Mouse (Mus musculus): Measurements from ENCODE around the gene Lmod2. TPM values are rescaled to one million over a fixed set of nuclear protein-coding genes. Genes with fewer than 3 reads are reported as not detected.
A peak's percentile ranks its signal among the peaks of the same experiment; 100 is the strongest.

Gene Lmod2
- polyA plus RNA-seq, 1 experiment from 2014 or later = 0.34 TPM

DNA sequence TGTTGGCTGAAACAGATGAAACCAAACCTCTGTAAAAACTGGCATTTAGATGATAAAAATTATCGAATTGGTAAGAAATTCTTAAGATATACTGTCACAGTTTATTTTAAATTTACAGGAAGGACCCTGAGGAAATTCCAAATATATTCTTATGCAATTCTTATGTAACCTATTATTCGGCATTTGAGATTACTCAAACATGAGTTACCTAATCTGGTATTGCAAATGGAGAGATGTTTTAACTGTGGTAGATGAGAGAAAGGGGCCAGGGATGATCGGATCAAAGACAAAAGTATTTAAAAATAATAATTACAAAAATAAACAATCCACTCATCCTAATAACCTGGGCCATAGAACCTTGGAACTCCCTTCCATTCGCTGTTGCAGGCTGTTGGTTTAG lies 12.8 kb downstream of the Lmod2 start:
- H3K4me1 ChIP-seq (ENCODE audit: control insufficient read depth, insufficient read depth, low read length) = no peaks in the 10 kb centered on the region
- H3K27ac ChIP-seq (replicated peaks; ENCODE audit: low read depth, low read length) = no peak overlapping the region
- H3K27me3 ChIP-seq (ENCODE audit: control insufficient read depth, insufficient read depth, low read length) = no peaks in the 10 kb centered on the region
- 89% methylated on average over 4 of the region's 4 CpGs for WGBS
- no peak overlapping the region for H3K9ac ChIP-seq (replicated peaks; ENCODE audit: low read length)
- DNase-seq (ENCODE audit: low spot score) = no peak
- no peak overlapping the region for H3K4me3 ChIP-seq (ENCODE audit: low read depth, low read length)
- no peak for ATAC-seq (replicated peaks; ENCODE audit: insufficient number of reproducible peaks, low FRiP score, low TSS enrichment, low read depth)
- H3K9me3 ChIP-seq (replicated peaks; ENCODE audit: control insufficient read depth, low read length) = no peaks in the 10 kb centered on the region
- H3K36me3 ChIP-seq (replicated peaks; ENCODE audit: control insufficient read depth, insufficient read depth, low read depth, low read length) = no peaks in the 10 kb centered on the region; the same call in 1 of the 2 replicates
- no peak overlapping the region for H3K4me2 ChIP-seq (ENCODE audit: low read depth, low read length)

DNA sequence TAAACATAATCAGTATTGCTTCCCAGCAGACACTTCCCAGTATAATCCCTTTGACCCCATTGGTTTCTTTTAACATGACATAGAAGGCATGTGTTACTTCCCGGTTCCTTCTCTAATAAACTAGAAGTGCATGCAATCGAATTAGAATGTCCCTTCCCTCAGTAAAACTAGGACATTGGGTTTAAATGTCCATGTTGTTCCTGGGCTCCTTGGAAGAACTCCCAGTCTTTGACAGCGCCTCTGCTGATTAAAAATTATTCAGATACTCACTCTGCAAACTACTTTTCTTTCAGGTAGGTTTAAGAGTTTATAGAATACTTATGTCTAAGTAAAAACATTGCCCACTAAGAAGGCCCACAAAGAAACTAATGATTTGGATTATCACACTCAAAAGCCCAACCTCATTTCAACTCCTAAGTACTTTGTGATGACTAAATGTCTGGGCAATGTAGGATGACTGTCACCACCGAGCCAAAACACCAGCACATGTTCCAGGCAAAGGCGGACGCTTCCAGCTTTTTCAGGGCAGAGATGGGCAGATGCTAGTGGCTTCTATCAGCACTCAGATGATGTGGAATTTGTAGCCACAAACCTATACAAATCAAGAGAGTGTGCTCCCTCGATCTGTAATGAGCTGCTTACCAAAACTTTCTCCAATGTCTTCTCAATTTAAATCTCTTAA lies 14.7 kb downstream of the Lmod2 start:
- Histone ChIP-seq H3K27me3 (ENCODE audit: control insufficient read depth, insufficient read depth, low read length) (no peaks in the 10 kb centered on the region), H3K9me3 (replicated peaks; ENCODE audit: control insufficient read depth, low read length) (no peaks in the 10 kb centered on the region), H3K9ac (replicated peaks; ENCODE audit: low read length) (no peak overlapping the region), H3K27ac (replicated peaks; ENCODE audit: low read depth, low read length) (no peak overlapping the region), H3K4me2 (ENCODE audit: low read depth, low read length) (no peak overlapping the region), H3K4me1 (ENCODE audit: control insufficient read depth, insufficient read depth, low read length) (no peaks in the 10 kb centered on the region), H3K4me3 (ENCODE audit: low read depth, low read length) (no peak overlapping the region), H3K36me3 (replicated peaks; ENCODE audit: control insufficient read depth, insufficient read depth, low read depth, low read length) (no peaks in the 10 kb centered on the region; the same call in 1 of the 2 replicates)
- 88% methylated on average over 7 of the region's 7 CpGs for WGBS
- ATAC-seq (replicated peaks; ENCODE audit: insufficient number of reproducible peaks, low FRiP score, low TSS enrichment, low read depth) (no peak), DNase-seq (ENCODE audit: low spot score) (no peak)

DNA sequence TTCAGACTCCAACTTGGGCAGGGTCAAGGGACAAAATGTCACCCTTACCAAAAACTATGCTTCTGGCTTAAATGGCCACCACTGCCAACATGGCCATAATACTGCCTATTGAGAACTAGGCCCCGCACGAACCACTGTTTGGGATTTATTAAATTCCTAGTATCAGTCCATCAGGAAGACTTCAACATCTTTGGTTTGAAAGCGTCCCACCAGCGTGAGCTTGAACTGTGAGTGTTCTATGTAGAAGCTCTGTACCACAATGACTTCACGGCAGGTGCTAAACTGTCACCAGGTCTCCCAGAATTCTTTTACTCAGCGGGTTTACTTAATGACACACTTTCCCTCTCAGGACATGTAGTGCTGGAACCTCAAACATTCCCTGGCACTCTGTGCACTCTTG lies 15.8 kb downstream of the Lmod2 start:
- H3K4me2 ChIP-seq (ENCODE audit: low read depth, low read length) = no peak overlapping the region
- H3K27ac ChIP-seq (replicated peaks; ENCODE audit: low read depth, low read length) = no peak overlapping the region
- H3K9me3 ChIP-seq (replicated peaks; ENCODE audit: control insufficient read depth, low read length) = no peaks in the 10 kb centered on the region
- 96% methylated on average over 6 of the region's 6 CpGs for WGBS
- ATAC-seq (replicated peaks; ENCODE audit: insufficient number of reproducible peaks, low FRiP score, low TSS enrichment, low read depth) (no peak), DNase-seq (ENCODE audit: low spot score) (no peak)
- no peak overlapping the region for H3K9ac ChIP-seq (replicated peaks; ENCODE audit: low read length)
- H3K27me3 ChIP-seq (ENCODE audit: control insufficient read depth, insufficient read depth, low read length) = no peaks in the 10 kb centered on the region
- H3K4me3 ChIP-seq (ENCODE audit: low read depth, low read length) = no peak overlapping the region
- H3K4me1 ChIP-seq (ENCODE audit: control insufficient read depth, insufficient read depth, low read length) = no peaks in the 10 kb centered on the region
- H3K36me3 ChIP-seq (replicated peaks; ENCODE audit: control insufficient read depth, insufficient read depth, low read depth, low read length) = no peaks in the 10 kb centered on the region; the same call in 1 of the 2 replicates

DNA sequence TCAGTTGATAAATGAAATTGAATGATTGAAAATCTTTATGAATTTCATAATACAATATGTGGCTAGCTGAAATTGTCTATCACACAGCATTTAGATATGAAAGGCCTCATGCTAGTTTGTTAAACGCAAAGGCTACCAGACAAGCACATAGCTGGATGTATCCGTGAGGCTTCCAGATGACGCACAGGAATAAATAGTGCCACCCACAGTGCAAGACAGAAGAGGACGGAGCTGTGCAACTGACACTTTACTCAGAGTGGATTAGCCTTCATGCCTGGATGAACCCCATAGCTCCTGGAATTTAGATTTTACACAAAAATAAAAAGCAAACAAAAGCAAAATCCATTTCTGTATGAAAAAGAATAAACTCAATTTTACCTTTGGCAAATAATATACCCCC lies 16.4 kb downstream of the Lmod2 start:
- Histone ChIP-seq H3K27ac (replicated peaks; ENCODE audit: low read depth, low read length) (no peak overlapping the region), H3K9me3 (replicated peaks; ENCODE audit: control insufficient read depth, low read length) (no peaks in the 10 kb centered on the region), H3K4me3 (ENCODE audit: low read depth, low read length) (no peak overlapping the region), H3K4me1 (ENCODE audit: control insufficient read depth, insufficient read depth, low read length) (no peaks in the 10 kb centered on the region), H3K9ac (replicated peaks; ENCODE audit: low read length) (no peak overlapping the region), H3K4me2 (ENCODE audit: low read depth, low read length) (no peak overlapping the region), H3K27me3 (ENCODE audit: control insufficient read depth, insufficient read depth, low read length) (no peaks in the 10 kb centered on the region), H3K36me3 (replicated peaks; ENCODE audit: control insufficient read depth, insufficient read depth, low read depth, low read length) (no peaks in the 10 kb centered on the region; the same call in 1 of the 2 replicates)
- WGBS = 90% methylated on average over 4 of the region's 4 CpGs
- ATAC-seq (replicated peaks; ENCODE audit: insufficient number of reproducible peaks, low FRiP score, low TSS enrichment, low read depth) (no peak), DNase-seq (ENCODE audit: low spot score) (no peak)

DNA sequence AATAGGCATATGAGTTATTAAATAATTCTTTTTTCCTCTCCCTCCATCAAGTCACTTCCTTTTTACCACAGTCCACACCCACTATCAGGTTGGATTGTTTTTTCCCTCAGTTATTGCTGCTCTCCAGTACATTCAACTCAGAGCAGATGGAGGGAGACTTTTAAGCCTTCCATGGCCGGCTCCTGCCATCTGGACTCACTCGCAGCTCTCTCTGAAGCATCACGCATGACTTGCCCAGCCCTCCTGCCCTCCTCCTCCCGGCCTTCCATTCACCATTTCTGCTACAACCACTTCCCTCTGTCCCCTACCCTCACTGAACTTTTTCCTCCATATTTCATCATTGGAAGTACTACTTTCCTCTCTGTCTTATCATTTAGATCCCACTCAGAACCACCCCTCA lies 19.2 kb downstream of the Lmod2 start:
- Histone ChIP-seq H3K27me3 (ENCODE audit: control insufficient read depth, insufficient read depth, low read length) (no peaks in the 10 kb centered on the region), H3K4me2 (ENCODE audit: low read depth, low read length) (no peak overlapping the region), H3K36me3 (replicated peaks; ENCODE audit: control insufficient read depth, insufficient read depth, low read depth, low read length) (no peaks in the 10 kb centered on the region; the same call in none of the 2 replicates), H3K9me3 (replicated peaks; ENCODE audit: control insufficient read depth, low read length) (no peaks in the 10 kb centered on the region), H3K4me1 (ENCODE audit: control insufficient read depth, insufficient read depth, low read length) (no peaks in the 10 kb centered on the region), H3K4me3 (ENCODE audit: low read depth, low read length) (no peak overlapping the region), H3K27ac (replicated peaks; ENCODE audit: low read depth, low read length) (no peak overlapping the region), H3K9ac (replicated peaks; ENCODE audit: low read length) (no peak overlapping the region)
- ATAC-seq (replicated peaks; ENCODE audit: insufficient number of reproducible peaks, low FRiP score, low TSS enrichment, low read depth) = no peak
- DNase-seq (ENCODE audit: low spot score) = no peak
- WGBS = 89% methylated on average over 4 of the region's 4 CpGs

DNA sequence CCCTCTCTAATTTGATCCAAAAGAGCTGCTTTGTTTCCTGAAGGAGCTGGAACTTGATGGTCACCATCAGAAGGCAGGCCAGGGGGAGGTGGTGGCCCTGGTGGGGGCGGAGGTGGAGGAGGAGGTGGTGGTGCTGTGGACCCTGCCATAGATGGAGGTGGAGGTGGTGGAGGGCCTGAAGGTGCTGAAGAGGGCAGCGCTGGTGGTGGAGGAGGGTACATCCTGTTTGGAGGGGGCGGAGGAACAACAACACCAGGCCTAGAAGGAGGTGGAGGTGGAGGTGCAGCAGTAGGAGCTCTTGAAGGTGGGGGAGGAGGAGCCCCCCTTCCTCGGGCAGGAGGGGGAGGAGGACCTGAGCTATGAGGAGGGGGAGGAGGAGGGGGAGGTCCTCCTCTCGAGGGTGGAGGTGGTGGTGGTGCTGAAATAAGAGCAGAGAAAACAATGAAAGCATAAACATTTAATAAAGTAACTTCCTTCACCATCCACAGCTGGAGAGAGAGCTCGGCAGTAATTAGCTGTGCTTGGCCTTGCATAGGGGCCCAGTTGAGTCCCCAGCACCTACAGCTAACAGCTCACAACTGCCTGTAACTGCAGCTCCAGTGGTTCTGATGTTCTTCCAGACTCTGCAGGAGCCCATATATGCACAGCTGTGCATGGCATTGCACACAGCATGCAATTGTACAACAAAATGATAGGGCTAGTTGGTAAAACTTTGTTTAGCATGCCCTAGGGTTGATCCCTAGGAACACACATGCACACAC lies 21.9 kb downstream of the Lmod2 start:
- no peak overlapping the region for H3K4me2 ChIP-seq (ENCODE audit: low read depth, low read length)
- DNase-seq (ENCODE audit: low spot score) (no peak), ATAC-seq (replicated peaks; ENCODE audit: insufficient number of reproducible peaks, low FRiP score, low TSS enrichment, low read depth) (0 out of 2 replicates have a peak, but pooled peaks have one; percentile 39)
- H3K9me3 ChIP-seq (replicated peaks; ENCODE audit: control insufficient read depth, low read length) = no peaks in the 10 kb centered on the region
- H3K27ac ChIP-seq (replicated peaks; ENCODE audit: low read depth, low read length) = no peak overlapping the region
- no peaks in the 10 kb centered on the region for H3K27me3 ChIP-seq (ENCODE audit: control insufficient read depth, insufficient read depth, low read length)
- no peak overlapping the region for H3K9ac ChIP-seq (replicated peaks; ENCODE audit: low read length)
- H3K4me3 ChIP-seq (ENCODE audit: low read depth, low read length) = no peak overlapping the region
- H3K36me3 ChIP-seq (replicated peaks; ENCODE audit: control insufficient read depth, insufficient read depth, low read depth, low read length) = no peaks in the 10 kb centered on the region; the same call in none of the 2 replicates
- no peaks in the 10 kb centered on the region for H3K4me1 ChIP-seq (ENCODE audit: control insufficient read depth, insufficient read depth, low read length)
- WGBS = 67% methylated on average over 6 of the region's 6 CpGs

DNA sequence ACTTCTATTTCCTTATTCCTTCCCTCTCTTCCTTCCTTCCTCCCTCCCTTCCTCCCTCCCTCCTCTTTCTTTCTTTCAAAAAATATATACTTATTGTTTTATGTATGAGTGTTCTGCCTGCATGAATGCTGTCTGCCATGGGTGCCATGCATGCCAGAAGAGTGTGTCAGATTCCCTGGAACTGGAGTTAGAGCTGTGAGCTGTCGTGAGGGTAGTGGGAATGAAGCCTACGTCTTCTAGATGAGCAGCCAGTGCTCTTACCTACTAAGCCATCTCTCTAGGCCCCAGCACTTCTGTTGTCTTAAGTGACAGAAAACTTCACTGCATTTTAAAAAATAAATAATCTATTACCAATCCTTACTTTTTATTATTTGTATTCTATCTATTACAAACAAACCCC lies 23.4 kb downstream of the Lmod2 start:
- no peak for ATAC-seq (replicated peaks; ENCODE audit: insufficient number of reproducible peaks, low FRiP score, low TSS enrichment, low read depth)
- Histone ChIP-seq H3K9me3 (replicated peaks; ENCODE audit: control insufficient read depth, low read length) (no peaks in the 10 kb centered on the region), H3K36me3 (replicated peaks; ENCODE audit: control insufficient read depth, insufficient read depth, low read depth, low read length) (no peaks in the 10 kb centered on the region; the same call in 1 of the 2 replicates), H3K27ac (replicated peaks; ENCODE audit: low read depth, low read length) (no peak overlapping the region), H3K4me3 (ENCODE audit: low read depth, low read length) (no peak overlapping the region), H3K4me1 (ENCODE audit: control insufficient read depth, insufficient read depth, low read length) (no peaks in the 10 kb centered on the region), H3K27me3 (ENCODE audit: control insufficient read depth, insufficient read depth, low read length) (no peaks in the 10 kb centered on the region), H3K4me2 (ENCODE audit: low read depth, low read length) (no peak overlapping the region), H3K9ac (replicated peaks; ENCODE audit: low read length) (no peak overlapping the region)
- DNase-seq (ENCODE audit: low spot score) = no peak
- WGBS = 82% methylated on average over 2 of the region's 2 CpGs

DNA sequence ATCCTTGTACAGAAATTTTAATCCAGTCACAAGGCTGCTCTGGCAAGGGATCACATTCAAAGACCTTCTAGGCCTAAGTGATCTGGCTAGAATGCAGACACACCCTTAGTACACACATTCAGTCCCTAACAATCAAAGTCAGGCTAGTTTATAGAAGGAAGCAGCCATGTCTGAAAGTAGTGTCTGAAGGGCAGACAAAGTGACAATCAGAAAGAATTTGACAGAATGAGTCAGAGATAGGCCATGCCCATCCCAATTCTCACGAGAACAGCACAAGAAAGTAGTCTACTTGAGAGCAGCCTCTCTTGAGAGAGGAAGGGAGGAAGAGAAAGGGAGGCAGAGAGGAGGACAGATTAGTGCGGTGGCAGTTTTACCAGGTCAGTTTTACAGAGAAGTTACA lies 24.5 kb downstream of the Lmod2 start:
- no peak overlapping the region for H3K4me2 ChIP-seq (ENCODE audit: low read depth, low read length)
- WGBS = 85% methylated on average over 2 of the region's 2 CpGs
- no peaks in the 10 kb centered on the region for H3K9me3 ChIP-seq (replicated peaks; ENCODE audit: control insufficient read depth, low read length)
- H3K27ac ChIP-seq (replicated peaks; ENCODE audit: low read depth, low read length) = no peak overlapping the region
- no peaks in the 10 kb centered on the region for H3K4me1 ChIP-seq (ENCODE audit: control insufficient read depth, insufficient read depth, low read length)
- no peaks in the 10 kb centered on the region for H3K27me3 ChIP-seq (ENCODE audit: control insufficient read depth, insufficient read depth, low read length)
- no peak overlapping the region for H3K9ac ChIP-seq (replicated peaks; ENCODE audit: low read length)
- ATAC-seq (replicated peaks; ENCODE audit: insufficient number of reproducible peaks, low FRiP score, low TSS enrichment, low read depth) (no peak), DNase-seq (ENCODE audit: low spot score) (no peak)
- no peak overlapping the region for H3K4me3 ChIP-seq (ENCODE audit: low read depth, low read length)
- no peaks in the 10 kb centered on the region; the same call in 1 of the 2 replicates for H3K36me3 ChIP-seq (replicated peaks; ENCODE audit: control insufficient read depth, insufficient read depth, low read depth, low read length)

All from embryonic facial prominence, embryonic 11.5 days (tissue).